Mouse (Mus musculus) cerebellum, postnatal 36 days (tissue): ENCODE measurements around the gene Gm10260.

Experiments used
- DNase-seq, 2 experiments: peaks; one replicate each; pipeline ENCODE4 v3.0.0; 2021 to 2022; ENCODE audit warnings: mixed read lengths in 2 of 2

Gm10260 gene

DNA sequence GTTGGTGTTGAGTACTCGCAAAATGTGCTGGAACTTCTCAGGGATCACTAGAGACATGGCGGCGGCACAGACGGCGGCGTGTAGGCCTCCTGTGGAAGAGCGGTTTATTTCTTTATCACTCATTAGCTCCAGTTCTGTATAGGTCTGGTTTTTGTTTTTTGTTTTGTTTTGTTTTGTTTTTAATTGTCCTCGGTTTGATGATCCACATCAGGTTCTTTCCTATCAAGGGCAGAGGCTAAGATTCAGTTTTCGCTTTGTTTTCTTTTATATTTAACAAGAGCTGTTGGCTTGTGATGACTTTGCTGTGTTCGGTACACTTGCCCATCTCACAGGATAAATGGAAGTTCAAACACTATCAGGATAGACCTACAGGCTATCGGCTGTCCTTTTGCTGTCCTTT, at the start of gene Gm10260:
Gm10260 (minus strand) TSS at position 101 of the 400 bp plus-strand sequence.
- DNase-seq = no peak

DNA sequence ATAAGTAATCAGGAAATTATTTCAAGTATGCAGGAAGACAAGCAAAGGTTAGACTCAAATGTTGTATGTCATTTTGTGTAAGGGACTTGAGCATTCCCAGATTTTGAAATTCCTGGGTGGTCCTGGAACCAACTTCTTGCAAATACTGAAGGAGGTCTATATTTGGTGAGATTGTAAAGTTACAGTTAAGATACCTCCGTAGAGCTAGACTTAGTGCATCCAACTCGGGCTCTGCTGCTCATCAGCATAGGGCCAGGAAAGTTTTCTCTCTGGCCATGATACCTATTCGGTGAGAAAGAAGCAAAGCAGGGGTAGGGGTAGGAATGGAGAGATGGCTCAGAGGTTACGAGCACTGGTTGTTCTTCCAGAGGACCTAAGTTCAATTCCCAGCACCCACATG, 49.4 kb upstream of the Gm10260 start:
- no peak for DNase-seq

DNA sequence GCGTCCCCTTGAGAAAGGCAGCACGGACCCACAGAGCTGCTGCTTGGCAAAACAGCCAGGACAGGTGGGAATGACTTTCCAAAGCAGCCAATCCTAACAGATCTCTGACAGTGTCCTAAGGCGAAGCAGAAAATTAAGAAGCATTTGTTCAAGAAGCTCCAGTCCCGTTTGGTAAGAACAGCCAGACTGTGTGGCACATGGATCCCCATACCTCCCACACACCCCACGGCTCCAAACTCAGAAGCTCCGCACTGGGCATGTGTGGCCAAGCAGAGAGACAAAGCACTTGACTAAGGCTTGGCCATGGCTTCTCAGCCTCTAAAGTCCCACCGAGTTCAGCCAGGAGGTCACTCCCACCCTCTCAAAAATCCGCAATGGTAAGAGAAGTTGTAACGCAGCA, 45.5 kb upstream of the Gm10260 start:
- no peak for DNase-seq

DNA sequence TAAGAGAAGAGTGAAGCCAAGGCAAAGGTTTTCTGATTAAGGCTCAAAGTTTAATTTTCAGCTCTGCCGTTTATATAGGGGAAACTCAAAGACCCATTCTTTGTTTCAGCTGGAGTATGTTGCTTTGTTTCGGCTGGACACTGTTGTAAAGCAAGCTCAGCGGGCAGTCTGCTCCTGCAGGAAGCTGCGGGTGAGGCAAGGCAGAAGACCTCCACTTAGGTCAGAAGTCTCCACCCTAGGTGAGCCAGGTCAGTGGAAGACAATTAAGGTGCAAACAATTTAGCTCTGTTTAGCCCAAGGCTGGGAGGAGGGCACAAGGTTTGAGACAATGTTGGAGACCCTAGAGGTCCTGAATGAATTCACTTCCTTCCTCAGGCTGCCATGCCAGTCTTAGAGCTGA, 42.0 kb upstream of the Gm10260 start:
- DNase-seq = no peak

DNA sequence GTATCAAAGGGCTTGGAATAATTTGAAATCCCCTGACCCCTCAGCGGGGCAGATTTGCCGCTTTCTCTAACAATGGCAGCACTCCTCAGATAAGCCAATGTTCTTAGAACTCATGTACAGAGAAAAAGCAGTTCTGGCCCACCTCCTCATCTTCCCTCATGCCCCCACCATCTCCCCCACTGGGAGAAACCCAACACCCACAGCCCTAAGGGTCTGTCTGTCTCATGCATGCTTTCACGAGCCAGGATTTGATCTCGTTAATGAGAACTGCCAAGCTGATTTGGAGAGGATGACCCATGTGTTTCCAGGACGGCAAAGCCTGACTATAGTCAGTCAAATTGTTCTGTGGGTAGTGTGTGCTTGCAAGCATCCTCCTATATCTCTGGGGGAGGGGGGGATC, 37.0 kb upstream of the Gm10260 start:
- no peak for DNase-seq

DNA sequence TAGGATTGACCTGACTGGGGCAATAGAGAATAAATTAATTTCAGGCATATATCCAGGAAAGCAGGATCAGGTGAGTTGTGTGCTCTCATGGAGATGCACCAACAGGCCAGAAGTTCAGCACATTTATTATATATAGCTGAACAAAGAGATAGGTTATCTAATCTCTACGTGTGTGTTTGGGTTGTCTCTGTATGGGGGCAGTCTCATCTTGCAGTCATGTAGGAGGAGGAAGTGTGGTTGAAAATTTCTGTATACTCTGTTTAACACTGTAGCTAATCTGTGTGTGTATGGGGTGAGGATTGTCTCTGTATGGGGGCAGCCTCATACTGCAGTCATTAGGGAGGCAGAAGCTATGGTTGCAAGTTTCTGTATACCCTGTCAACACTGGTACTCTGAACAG, 34.3 kb upstream of the Gm10260 start:
- no peak for DNase-seq

DNA sequence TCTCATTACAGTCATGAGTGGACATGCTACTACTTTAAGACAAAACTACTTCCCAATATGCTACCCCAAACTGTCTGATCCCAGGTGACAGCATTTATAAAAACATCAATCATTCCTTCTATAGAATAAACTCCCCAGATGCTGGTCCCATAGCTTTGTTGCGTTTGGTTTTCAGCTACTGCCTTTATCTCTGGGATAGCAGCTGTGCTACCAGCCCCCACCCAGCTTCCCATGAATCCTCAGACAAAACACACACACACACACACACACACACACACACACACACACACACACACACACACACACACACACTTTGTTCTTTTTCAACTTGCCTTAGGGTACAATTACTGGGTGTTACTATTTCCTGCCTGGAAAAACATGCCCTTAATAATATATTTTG, 33.5 kb upstream of the Gm10260 start:
- DNase-seq = no peak

DNA sequence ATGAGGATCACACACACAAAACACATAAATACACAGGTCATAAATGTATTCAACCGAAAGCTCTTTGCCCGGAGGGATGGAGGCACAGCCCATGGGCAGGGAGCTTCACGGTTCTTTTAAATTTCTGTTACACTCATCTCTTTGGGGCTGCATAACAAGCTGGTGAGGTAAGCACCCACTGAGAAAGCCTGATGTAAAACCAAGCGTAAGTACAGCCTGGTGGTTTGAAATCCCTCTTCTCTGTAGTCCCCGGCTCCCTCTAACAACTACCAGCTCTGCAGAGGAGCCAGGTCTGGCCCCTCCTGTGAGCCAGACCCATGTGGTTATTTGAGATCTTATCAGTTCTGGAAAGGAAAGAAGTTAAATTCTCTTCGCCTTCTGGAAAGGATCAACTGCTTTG, 31.2 kb upstream of the Gm10260 start:
- DNase-seq = no peak

DNA sequence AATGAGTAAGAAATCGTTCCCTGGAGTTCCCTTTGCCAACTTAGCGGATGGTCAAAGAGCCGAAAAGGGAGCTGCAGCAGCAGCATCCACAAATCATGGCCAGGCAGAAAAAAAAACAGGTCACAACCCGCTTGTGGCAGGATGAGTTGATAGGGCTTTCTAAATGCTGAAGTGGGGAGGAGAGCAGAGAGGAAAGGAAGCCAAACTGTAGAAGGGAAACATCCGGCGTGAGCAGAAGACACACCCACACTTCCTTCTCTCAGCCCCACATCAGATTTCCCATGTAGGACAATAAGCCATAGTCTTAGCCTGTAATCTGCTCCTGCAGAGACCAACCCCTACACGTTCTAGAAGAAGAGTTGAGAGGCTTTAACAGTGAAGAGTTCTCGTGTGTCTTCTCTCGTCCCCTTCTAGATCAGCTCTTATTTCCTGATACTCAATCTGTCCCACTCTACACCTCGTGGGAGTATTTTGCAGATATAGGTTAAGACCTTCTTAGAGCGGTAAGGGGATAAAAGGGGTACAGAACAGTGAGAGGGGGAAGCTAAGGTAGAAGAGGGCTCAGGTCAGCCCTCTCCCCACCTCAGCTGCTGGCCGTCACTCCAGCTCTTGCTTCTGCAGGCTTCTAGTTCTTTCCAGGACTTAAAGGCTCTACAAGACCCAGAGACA, 29.5 kb upstream of the Gm10260 start:
- DNase-seq = no peak

DNA sequence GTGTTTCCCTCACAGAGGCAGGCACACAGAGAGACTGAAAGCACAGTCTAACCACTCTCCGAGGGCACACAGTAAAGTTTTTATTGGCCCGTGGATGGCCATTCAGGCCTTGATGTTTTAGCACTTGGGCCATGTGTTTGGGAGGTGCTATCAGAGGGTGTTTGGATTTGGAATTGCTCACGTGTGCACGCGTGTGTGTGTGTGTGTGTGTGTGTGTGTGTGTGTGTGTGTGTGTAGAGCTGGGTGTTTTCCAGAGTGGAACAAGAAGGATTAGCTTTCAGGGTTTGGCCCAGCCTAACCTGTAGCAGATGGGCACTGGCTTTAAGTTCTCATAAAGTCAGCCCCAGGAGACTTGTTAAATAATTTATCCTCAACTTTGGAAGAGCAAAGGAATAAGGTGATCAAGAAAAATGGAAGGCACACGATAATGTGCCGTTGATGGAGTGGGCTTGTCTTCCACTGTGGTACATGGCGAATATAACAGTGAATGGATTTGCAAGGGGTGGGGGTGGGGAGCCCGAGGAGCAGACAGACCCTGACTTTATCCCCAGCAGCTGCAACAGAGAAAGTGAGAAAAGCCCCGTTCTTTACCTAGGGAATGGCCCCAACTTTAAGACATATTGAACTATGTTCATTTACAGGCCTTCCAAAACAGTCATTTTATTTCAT, 24.9 kb upstream of the Gm10260 start:
- DNase-seq = no peak

DNA sequence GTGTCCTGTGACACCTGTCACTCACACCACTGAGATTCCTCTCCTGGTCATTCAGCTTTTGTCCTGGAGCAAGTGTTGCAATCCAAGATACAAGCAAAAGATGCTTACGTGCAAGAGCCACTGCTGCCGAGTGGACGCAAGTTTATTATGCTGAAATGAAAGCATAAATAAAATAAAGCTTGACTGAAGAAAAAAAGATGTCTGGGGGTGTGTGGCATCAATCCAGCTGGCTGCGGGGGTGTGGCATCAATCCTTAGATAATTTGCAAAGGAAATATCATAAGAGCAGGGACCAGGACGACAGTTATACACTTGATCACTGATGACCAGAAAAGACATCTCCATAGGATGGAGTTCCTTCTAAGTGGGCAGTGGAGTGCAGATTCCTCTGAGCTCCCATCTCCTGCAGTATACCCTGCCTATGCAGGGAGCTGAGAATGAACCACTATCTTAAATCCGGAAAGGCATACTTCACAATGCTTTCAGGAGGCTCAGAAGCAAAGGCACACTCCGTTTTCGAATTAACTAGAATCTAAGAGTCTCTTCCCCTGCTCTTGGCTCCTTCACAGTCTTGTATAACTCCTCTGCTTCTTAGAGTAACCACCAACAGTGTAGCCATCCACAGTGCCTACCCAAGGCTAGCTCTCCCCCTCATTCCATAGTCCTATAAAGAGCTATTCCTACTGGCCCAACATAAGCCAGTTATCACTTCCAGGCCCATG, 23.2 kb upstream of the Gm10260 start:
- no peak for DNase-seq

DNA sequence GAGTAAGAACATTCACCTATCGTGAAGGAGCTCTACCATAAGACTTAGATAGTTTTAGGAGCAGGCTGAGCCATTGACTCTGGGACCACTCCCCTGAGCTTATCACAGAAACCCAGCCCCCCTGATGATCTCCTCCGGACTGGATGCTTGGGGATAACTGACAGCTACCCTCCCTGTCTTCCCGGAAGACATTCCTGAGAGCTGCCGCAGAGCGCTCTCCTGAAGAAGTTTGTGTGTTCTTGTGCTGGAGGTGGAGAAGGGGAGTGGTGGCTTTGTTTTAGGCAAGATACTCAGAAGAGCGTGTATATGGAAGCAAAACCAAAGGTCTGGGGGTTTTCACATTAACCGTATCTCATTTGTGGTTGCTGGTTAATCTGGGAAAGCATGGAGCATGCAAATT, 21.6 kb upstream of the Gm10260 start:
- DNase-seq = no peak

DNA sequence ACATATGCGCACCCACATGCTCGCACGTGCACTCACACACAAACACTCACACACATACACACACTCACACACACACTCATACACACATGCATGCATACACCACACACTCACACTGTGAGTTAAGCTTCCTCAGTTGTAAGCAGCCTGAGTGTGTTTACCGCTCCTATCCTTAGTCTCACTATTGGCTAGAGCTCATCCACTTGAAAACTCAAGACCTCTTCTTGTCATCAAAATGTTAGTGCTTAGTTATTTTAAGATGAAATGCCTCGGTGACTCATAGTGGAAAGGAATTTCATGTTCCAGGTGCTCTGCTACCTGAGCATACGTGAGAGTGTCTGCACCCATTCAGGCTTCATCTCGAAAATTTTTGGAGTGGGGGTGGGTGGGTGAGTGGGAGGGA, 21.2 kb upstream of the Gm10260 start:
- no peak for DNase-seq

DNA sequence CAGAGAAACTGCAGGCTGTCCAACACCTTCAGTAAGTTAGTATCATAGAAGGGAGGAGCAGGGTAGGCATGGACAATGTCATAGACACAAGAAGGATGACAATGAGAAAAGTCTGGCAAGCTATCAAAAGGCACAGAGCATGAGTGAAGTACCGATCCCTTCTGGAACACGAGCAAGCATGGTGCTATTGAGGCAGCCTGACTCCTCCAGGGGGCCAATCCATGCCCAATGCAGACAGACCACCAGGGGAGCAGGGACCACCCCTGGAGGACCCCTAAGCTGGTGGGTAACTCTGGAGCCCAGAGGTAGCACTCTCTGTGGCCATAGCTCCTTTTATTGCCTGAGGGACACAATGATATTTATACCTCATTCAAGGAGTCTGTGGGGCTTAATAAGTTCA, 20.1 kb upstream of the Gm10260 start:
- DNase-seq = no peak

DNA sequence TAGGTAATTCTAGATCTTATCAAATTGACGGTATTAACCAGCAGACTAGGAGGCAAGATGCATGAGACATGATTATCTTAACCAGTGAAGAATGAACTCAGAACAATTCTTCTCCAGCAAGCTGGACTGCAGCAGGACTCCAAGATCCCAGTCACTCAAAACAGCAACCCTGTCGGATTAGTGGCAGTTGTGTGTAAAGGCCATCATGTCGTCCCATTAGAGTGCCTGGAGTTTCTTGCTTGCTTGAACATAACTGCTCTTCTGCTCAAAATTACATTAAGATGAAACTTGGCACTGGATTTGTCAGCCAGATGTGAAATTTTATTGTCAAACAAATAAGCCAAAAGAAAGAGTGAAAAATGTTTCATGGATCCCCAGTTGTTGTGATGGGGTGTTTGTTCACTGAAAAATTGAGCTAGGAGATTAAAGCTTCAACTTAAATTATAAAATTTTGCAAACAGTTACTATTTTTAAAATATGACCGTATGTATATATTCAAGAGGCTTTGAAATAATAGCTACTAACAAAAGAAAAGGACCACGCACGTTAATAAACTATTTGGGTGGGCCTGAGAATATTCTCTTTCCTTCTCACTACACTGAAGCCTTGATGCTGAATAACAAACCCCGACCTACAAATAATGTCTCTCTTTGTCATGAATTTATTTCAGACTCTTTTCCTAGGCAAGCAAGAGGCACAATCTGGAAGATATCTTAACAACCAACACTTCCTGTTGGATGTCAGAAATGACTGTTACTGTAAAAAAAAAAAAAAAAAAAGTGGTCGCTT, 19.4 kb upstream of the Gm10260 start:
- DNase-seq = no peak

DNA sequence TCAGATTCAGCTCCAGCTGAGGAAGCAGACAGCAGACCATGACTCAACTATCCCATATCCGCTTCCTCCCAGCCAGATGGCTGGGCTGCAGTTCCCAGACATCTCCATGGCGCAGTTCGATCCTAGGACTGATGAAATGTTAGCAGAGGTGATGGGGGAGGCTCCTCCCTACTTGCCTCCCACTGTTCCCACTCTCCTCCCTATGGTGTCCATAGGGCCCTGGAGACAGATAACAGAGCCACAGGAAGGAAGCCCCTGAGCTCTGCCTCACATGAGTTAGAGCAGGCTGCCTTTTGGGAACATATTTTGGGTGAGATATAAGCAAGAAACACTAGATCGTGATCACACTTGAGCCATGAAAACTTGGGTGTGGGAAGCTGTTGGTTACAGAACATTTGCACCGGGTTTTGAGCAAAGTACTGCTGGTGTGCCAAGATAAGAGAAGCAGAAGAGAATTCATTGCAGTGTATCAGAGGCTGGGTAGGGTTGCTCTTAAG, 18.3 kb upstream of the Gm10260 start:
- DNase-seq = no peak

DNA sequence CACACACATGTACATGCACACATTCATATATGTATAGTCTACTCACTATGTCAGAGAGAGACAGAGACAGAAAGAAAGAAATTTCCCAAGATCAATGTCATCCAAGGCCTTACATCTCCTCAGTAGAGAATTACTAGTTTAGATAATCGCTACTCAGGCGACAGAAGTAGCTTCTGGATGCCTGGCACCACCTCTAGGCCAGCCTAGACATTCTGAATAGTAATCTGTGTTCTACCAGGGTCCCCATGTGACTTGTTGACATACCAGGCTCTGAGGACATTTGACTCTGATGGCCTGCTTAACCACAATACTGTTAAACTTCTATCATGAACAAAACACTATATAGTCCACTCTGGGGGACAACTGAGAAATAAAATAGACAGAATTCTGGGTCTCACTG, 17.2 kb upstream of the Gm10260 start:
- DNase-seq = no peak

DNA sequence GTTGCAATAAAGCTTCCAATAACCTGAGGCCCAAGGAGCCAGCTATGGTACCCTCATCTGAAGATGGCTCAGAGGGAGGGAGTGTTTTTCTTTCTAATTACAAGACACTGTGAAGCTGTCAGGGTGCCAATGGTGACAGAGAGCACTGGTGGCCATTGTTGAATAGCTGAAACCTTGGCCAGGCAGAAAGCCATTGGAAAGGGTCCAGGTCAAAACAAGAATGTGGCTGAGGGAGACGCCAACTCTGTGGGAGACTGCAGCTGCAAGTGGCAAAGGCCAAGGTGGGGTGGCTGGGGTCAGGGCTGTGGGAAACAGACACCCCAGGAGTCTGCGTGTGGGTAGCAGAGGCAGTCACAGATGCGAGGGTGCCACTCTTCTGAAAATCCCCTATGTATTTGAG, 16.3 kb upstream of the Gm10260 start:
- no peak for DNase-seq

DNA sequence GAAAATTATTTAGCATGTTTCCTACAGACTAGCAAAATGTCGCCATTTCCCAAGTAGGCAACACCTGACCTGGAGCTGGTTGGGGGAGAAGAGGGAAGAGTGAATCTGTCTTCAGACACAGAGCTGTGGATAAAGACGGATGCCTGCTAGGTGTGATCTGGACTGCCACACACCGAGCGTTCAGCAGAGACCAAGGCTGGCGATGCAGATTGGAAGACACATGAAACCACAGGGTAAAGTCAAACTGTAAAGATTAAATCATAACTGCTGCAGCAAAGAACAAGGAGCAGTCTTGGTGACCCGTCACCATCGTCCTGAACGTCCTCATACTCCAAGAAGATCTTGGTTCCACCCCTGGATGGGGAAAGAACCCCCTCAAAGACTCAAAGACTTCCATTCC, 15.5 kb upstream of the Gm10260 start:
- DNase-seq = no peak

DNA sequence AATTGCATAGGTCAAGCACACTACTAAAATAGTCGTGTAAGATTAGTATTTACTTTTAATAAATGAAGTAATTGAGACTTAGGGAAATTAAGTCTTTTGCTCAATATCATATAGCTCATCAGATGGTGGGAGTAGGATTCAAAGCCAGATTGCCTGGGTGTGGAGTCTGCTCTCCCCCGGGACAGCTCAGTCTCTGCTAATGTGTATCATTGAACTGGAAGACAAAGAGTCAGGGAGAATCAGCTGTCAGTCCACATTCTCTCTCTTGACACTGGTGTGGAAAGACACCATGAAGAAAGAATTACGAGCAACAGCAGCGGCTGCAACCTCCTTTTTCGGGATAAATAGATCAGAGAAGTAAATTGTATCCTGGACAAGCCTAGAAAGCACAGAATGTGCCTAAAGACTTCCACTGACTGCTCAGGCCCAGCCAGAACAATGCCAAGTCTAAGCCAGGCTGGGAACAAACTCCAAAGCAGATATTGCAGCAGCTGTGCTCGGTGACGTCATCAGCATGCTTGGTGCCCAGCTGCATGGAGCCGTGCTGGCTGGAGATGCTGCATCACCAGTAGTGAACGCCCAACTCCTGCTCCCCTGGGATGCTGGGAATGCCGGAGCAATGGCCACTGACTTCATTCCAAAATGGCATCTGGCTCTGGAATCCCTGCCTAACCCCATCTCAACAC, 14.5 kb upstream of the Gm10260 start:
- DNase-seq = no peak

DNA sequence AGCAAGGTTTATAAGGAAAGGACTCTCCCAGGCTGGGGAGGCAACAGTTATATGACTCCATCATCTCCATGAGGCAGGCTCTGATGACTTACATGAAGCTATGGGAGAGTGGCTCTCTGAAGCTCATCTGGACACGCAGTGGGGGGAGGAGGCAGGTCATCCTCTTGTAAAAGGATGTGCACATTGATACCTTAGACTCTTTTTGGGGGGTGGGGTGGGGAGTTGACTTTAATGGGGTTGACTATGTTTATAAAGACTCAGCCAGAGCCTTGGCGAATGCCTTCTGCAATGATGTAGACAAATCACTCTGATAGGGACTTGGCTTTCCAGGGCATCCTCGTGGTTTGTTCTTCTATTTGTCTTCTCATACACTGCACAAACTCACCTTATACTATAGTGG, 8.8 kb upstream of the Gm10260 start:
- DNase-seq = no peak

DNA sequence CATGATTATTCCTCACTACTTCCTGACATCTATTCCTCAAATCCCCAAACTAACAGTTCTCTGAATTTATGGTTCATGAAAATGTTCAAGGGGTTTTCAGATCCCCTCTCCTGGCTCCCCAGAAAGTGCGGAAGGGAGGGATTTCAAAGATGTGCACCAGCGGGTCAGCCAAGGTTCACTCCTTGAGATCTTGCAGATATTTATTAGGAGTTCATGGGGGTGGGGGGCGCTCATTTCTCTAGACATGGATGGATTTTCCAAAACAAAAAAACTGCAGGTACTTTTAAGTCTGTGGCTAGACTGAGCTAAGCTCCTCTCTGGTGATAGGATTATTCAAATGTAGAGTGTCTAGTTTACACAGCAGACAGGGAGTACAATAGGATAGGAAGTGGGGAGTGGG, 8.4 kb upstream of the Gm10260 start:
- DNase-seq = no peak
